Mouse (Mus musculus): ENCODE results near the gene Ptcd3. TPM values are rescaled to one million over a fixed set of nuclear protein-coding genes. Genes with fewer than 3 reads are reported as not detected.

Gene Ptcd3
- polyA plus RNA-seq (2014; fragmentation: Illumina TruSeq; extraction: RNeasy Lipid Tissue Mini Kit (QIAGEN cat#74804); ENCODE audit: low read depth, low replicate concordance), result 146 TPM

DNA sequence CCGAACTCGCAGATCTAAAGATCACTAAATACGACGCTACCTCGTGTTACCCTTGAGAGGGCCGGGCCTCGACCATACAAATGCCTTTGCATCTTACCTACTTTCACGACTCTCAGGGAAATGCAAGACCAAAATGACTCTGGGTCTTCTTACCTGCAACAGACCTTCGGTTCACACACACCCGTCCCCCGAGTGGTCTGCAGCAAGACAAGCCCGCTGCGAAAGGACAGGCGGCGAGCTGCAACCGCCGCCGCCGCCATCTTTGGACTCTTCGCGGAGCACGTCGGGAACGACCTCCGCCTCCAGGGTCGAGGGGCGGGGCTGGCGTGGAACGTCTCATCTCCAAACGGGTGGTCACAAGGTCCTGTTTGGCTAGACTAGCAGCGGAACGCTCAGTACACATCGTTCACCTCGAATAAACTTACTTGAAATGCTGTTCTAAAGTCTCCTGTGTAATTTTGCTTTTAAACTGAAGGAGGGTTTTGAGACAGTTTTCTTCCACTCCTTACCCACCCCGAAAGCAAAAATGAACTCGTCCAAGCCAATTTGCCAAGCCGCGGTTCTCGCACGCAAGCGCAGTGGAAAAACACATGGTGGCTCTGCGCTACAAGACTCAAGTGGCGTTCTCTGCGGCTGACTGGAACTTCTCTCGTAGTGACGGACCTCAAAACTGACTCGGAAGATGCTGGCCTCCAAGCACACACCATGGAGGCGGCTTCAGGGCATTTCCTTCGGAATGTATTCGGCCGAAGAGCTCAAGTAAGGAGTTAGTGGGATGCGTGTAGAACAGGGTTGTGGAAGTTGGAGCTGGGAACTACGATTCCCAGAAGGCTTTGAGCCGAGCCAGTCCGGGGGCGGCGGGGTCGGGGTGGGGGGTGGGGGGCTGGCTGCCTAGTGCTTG is at the start of gene Ptcd3, which contains the start of gene Polr1a:
Gene Ptcd3, minus strand, starts transcription at position 270 of the 901 bp plus-strand sequence.
Gene Polr1a, plus strand, starts transcription at position 573 of the 901 bp plus-strand sequence.

DNA sequence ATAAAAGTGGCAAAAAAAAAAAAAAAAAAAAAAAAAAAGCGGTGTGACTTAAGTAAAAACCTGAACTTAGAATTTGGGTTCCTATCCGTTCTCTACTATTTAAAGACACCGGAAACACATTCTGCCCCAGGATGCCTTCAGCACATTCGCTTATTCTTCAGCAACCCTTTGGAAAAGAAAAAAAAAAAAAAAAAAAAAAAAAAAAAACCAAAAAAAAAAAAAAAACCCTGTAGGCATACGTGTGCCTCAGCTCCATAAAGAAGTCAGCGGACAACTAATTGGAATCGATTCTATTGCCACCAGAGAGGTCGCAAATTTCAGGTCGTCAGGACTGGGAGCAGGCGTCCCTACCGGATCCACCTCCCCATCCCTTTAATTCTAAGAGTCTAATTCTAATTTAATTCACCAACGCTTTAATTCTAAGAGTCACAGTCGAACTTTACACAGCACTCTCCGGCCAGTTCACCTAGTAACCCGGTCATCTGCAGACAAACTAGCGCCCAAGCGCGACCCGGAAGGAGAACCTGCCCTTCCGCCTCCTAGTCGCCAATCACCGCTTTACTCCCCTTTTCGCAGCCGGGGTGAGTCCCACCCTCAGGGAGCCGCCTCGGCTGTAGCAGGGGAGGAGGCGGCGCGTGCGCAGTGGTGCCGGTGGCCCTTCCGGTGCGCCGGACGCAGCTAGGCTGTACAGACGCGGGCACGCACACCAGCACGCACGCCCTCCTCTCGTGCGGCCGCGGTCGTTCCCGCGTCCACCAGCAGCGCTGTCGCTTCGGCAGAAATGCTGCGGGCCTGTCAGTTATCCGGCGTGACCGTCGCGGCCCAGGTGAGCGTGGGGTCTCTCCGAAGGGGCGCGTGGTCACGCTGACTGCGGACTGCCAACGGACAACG is 77.6 kb downstream of the Ptcd3 start, which contains the start of gene Immt:
Gene Immt, plus strand, starts transcription at position 642 of the 891 bp plus-strand sequence.

Other genes with a start within 250 kb of the Ptcd3 start
- gene Reep1, start 201.2 kb downstream of the Ptcd3 start, polyA plus RNA-seq (2014; fragmentation: Illumina TruSeq; extraction: RNeasy Lipid Tissue Mini Kit (QIAGEN cat#74804); ENCODE audit: low read depth, low replicate concordance), result 57.6 TPM
- gene Mrpl35, start 81.8 kb downstream of the Ptcd3 start, polyA plus RNA-seq (2014; fragmentation: Illumina TruSeq; extraction: RNeasy Lipid Tissue Mini Kit (QIAGEN cat#74804); ENCODE audit: low read depth, low replicate concordance), result 80.4 TPM
- gene Immt, start 77.4 kb downstream of the Ptcd3 start, polyA plus RNA-seq (2014; fragmentation: Illumina TruSeq; extraction: RNeasy Lipid Tissue Mini Kit (QIAGEN cat#74804); ENCODE audit: low read depth, low replicate concordance), result 254 TPM
- 19.4 TPM for gene Polr1a, start 303 bp upstream of the Ptcd3 start, polyA plus RNA-seq (2014; fragmentation: Illumina TruSeq; extraction: RNeasy Lipid Tissue Mini Kit (QIAGEN cat#74804); ENCODE audit: low read depth, low replicate concordance)
- gene St3gal5, start 188.8 kb upstream of the Ptcd3 start, polyA plus RNA-seq (2014; fragmentation: Illumina TruSeq; extraction: RNeasy Lipid Tissue Mini Kit (QIAGEN cat#74804); ENCODE audit: low read depth, low replicate concordance), result 32.0 TPM

All from testis, adult 10 weeks (tissue).